Mouse (Mus musculus): ENCODE results near the gene Pitx3.

DNA sequence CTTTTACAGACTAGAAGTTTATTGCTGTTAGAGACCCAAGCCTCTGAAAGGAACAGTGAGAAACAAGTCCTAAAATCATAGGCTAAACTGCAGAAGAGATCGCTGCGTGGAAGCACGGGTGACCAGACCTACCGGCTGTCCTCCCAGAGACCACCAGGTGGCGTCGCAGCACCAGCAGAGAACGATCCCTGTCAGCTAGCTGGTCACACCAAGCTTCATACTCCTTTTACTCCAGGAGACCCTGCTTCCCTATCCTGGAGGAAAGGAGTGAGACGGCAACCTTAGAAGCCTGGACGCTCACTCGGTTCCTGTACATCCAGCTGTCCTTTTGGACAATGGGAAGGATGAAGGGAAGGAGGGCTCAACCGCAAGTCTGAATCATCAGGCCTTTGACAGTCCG is 12.8 kb downstream of the Pitx3 start:
- TF ChIP-seq GATA1 (IDR thresholded peaks at IDR 0.05; ENCODE audit: borderline replicate concordance, low read length): no peak
- TF ChIP-seq FLI1 (IDR thresholded peaks at IDR 0.05; ENCODE audit: low read length): no peak
